Mouse (Mus musculus) thymus, postnatal 0 days (tissue): ENCODE measurements around the gene Susd5. TPM values are rescaled to one million over a fixed set of nuclear protein-coding genes. Genes with fewer than 3 reads are reported as not detected.

ENCODE experiments used
- DNase-seq: peaks from one replicate; pipeline ENCODE4 v3.0.0-alpha.2; 2015; ENCODE audit warnings: low spot score
- polyA plus RNA-seq: library from polyadenylated mRNA; unstranded; fragments of >200 nt; fragmentation: Nextera tagmentation; extraction: Ambion mirVana; gene quantifications from 2 replicates; pipeline ENCODE4 v1.2.1, GENCODE M21; 2015

Susd5 gene
- 0.09 TPM in 1 of 2 replicates, not detected in the other for polyA plus RNA-seq

GRCm38 (mm10) chr9:114057090-114057796 lies at the start of gene Susd5:
Gene Susd5, plus strand, starts transcription at chr9:114057140.
- no peak for DNase-seq

GRCm38 (mm10) chr9:114007850-114008350 lies 49.0 kb upstream of the Susd5 start:
- DNase-seq: no peak

GRCm38 (mm10) chr9:114009526-114009925 lies 47.4 kb upstream of the Susd5 start:
- no peak for DNase-seq

- DNase-seq: no peak
Measured at GRCm38 (mm10) chr9:114011203-114011602, 45.7 kb upstream of the Susd5 start.

GRCm38 (mm10) chr9:114014034-114014433 lies 42.9 kb upstream of the Susd5 start:
- no peak for DNase-seq

- no peak for DNase-seq
Measured at GRCm38 (mm10) chr9:114015724-114016123, 41.2 kb upstream of the Susd5 start.

GRCm38 (mm10) chr9:114016402-114016801 lies 40.5 kb upstream of the Susd5 start:
- no peak for DNase-seq

- no peak for DNase-seq
Measured at GRCm38 (mm10) chr9:114019012-114019762, 37.8 kb upstream of the Susd5 start.

- no peak for DNase-seq
Measured at GRCm38 (mm10) chr9:114022141-114022540, 34.8 kb upstream of the Susd5 start.

- DNase-seq: no peak
Measured at GRCm38 (mm10) chr9:114025182-114025581, 31.8 kb upstream of the Susd5 start.

- no peak for DNase-seq
Measured at GRCm38 (mm10) chr9:114025846-114026245, 31.1 kb upstream of the Susd5 start.

- peak; percentile 84 for DNase-seq
Measured at GRCm38 (mm10) chr9:114026261-114026934, 30.5 kb upstream of the Susd5 start.

GRCm38 (mm10) chr9:114040945-114041344 lies 16.0 kb upstream of the Susd5 start:
- no peak for DNase-seq

- no peak for DNase-seq
Measured at GRCm38 (mm10) chr9:114042490-114042889, 14.4 kb upstream of the Susd5 start.

GRCm38 (mm10) chr9:114044446-114044845 lies 12.5 kb upstream of the Susd5 start:
- peak; percentile 16 for DNase-seq

- no peak for DNase-seq
Measured at GRCm38 (mm10) chr9:114046028-114046427, 10.9 kb upstream of the Susd5 start, which contains the start of gene Fbxl2. Gene Fbxl2, minus strand, starts transcription at chr9:114046191.

GRCm38 (mm10) chr9:114046676-114047075 lies 10.3 kb upstream of the Susd5 start:
- no peak for DNase-seq

- no peak for DNase-seq
Measured at GRCm38 (mm10) chr9:114050106-114050505, 6.8 kb upstream of the Susd5 start.

GRCm38 (mm10) chr9:114050778-114051177 lies 6.2 kb upstream of the Susd5 start:
- no peak for DNase-seq

GRCm38 (mm10) chr9:114052031-114052430 lies 4.9 kb upstream of the Susd5 start:
- DNase-seq: no peak

- DNase-seq: no peak
Measured at GRCm38 (mm10) chr9:114052866-114053265, 4.1 kb upstream of the Susd5 start.
